Mouse (Mus musculus) adipose tissue, adult 10 weeks (tissue): ENCODE data around the gene Klhl21. TPM values are rescaled to one million over a fixed set of nuclear protein-coding genes. Genes with fewer than 3 reads are reported as not detected.

Source experiments
- polyA plus RNA-seq: library from polyadenylated mRNA; stranded (reverse); fragments of 350-450 nt; fragmentation: Illumina TruSeq; extraction: RNeasy Lipid Tissue Mini Kit (QIAGEN cat#74804); gene quantifications from one replicate; pipeline ENCODE4 v1.2.3, GENCODE M21; 2014; ENCODE audit warnings: low read depth, low replicate concordance

The Klhl21 gene
- 16.3 TPM for polyA plus RNA-seq

DNA sequence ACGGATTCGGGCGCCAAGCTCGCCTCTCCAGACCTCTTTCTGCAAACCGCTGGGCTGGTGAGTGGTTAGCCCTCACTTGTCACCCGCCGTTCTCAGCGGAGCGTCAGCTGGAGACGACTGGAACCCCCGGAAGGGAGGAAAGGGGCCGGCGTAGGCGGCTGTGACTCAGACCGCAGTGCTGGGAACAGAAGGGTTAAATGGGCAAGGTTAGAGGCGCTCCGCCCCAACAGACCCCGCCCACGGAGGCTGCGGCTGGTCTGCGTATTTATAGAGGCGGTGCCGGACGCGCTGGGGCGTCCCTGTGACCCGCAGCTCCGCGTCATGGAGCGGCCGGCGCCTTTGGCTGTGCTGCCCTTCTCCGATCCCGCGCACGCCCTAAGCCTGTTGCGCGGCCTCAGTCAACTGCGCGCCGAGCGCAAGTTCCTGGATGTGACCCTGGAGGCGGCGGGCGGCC lies at the start of gene Klhl21:
Gene Klhl21 (plus strand): TSS at position 182 of the 454 bp plus-strand sequence.

DNA sequence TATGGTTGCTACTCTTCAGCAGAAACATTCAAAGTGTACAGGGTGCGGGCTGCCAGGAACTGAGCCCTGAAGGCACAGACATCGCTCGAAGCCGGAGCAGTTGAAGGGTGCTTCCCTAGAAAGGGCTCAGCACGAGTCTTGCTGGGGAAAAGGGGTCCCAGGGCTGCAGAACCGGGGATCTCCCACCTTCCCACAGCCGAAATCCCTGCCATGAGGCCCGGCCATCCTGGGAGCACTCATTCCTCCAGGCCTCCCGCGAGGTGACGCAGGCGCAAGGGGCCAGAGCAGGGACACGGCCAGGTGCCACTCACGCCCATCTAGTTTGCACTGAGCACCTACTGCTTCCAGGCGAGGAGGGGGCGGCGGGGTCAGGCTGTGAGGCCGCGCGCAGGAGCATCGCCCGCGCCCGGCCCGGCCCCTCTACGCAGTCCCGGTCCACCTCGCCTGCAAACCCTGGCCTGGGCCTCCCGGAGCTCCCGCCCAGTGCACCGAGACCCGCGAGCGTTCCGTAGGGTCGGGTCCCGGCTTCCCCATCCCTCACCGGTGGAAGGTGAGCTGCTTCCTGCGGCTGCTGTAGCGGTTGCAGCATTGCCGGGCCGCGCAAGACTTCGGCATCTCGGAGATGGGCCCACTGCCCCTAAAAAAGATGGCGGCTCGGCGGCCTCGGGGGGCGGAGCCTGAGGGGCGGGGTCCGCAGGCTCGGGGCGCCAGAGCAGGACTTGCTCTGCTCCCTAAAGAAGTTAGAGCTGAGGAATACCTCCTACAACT lies 20.1 kb upstream of the Klhl21 start, which contains the start of gene Thap3:
Gene Thap3 (minus strand): TSS at position 656 of the 768 bp plus-strand sequence.

DNA sequence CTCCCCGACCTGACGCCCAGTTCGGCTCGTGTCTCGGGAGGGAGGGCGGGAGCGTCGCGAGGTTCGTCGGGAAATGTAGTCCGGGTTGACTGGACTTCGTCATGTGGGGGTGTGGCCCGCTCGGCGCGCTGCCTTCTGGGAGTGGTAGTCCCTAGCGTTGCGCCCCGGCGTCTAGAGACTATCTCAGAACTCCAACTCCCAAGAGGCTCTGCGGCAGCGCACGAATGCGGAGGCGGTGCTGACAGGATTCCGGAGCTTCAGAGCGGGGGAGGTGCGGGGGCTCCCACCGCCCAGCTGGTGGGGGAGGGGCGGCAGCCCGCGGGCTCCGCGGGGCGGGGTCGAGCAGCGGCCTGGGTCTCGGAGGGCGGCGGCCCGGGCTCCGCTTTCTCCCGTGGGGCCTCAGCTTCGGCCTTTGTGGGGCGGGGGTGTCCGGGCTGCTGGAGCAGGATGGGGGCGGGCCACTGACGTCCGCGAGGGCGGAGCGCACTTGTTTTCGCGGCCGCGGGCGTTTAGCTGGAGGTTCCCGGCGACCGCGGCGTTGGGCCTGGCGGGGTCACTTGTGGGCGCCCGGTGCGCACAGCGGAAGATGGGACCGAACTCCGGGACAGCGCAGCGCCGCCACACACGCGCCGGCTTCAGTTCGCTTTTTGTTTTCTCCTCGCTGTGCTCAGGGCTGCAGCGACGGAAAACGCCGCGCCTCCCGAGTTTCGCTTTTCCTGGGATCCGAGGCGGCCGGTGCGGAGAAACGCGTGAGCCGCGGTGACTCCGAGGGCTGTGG lies 12.2 kb upstream of the Klhl21 start, which contains the start of gene Phf13:
Gene Phf13 (minus strand): TSS at position 86 of the 778 bp plus-strand sequence.

DNA sequence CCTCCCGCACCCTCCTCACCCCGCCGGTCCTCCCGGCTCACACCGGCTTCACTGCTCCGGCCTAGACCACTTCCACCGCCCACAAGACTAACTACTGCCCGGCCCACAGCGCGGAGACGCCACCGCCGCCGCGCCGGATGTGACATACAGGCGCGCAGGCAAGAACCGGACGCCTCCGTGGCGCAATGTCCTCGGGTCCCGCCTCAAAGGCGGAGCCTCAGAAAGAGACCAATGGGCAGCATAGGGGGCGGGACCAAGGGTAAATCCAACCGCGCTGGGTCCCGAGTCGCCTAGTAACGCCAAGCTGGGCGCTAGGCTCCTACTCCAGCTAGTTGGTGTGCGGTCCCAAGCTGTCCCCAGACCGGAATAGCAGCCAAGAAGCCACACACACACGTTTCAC lies 18.9 kb downstream of the Klhl21 start, which contains the start of gene Zbtb48:
Gene Zbtb48 (minus strand): TSS at position 148 of the 400 bp plus-strand sequence.

DNA sequence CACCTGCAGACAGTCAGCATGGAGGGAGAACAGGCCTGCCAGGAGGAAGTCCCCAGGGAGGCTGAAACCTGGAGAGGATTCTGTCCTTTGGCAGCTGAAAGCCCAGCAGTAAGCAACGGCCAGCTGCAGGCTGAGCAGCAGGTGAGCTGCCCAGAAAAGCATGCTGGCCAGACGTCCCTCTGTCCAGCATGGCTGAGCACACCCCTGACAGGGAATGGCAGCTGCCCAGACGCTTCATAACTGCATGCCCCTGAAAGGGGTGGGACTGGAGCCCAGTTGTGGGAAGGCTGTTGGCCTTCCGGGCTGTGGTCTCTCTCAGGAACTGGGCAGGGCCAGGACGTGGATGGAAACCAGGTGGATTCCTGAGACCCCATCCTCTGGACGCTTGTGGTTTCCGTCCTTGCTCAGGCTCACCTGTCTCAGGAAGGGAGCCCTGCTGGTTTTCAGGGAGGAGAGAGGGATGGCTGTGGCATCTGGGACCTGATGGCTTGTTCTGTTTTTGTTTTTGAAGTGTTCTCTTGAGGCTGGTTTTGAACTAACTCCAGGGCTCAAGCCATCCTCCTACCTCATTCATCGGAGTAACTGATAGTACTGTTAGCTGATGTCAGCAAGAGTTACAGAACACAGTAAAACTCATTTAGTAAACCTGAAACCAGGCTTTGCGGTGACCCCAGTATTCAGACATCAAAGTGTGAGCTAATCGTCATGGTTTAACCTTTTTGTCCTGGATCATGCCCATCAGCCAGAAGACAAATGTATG lies 29.8 kb downstream of the Klhl21 start, which contains the start of gene Tas1r1:
Gene Tas1r1 (minus strand): TSS at position 344 of the 760 bp plus-strand sequence.

DNA sequence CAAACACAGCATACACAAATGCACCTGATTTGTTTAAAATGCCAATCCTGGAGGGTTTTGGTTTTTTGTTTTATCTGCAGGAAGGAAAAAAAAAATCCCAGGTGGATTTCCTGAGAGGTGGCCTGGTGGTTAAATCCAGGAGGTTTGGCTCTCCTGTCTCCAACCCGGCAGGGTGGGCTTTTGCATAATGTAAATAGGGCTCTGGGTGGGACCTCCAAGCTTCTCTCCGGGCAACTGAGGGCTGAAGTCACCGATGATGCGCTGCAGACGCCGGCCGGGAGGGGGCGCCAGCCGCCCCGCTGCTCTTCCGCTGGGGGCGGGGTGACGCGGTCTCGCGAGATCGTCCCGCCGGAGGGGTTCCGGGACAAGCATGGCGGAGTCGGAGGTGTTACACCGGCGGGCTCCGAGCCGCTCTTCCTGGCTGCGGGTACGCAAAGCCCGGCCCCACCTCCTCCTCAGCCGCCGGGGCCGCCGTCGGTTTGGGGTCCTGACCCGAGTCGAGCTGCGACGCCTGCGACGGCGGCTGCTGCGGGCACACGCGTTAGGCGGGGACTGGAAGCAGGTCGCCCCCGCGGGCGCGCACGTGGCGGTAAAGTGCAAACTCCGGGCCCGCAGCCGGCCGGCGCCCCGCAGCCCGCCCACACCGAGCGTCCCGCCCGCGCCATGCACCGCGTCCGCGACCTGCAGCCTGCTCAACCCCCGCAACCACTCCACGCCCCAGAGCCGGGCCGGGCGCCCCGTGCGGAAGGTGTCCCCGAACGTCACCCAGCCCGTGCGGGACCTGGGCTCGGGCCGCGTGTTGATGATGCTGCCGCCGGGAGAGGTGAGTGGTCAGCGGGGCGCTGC lies 30.6 kb downstream of the Klhl21 start, which contains the start of gene Nol9:
Gene Nol9 (plus strand): TSS at position 337 of the 846 bp plus-strand sequence.

Other genes with a start within 250 kb of the Klhl21 start
- gene Camta1, start 146.9 kb upstream of the Klhl21 start, polyA plus RNA-seq = 33.3 TPM
- 39.0 TPM for gene Dnajc11, start 75.1 kb upstream of the Klhl21 start, polyA plus RNA-seq
- 40.2 TPM for gene Thap3, start 19.8 kb upstream of the Klhl21 start, polyA plus RNA-seq
- 17.1 TPM for gene Phf13, start 12.5 kb upstream of the Klhl21 start, polyA plus RNA-seq
- gene Zbtb48, start 18.9 kb downstream of the Klhl21 start, polyA plus RNA-seq = 8.5 TPM
- 2.2 TPM for gene Tas1r1, start 29.8 kb downstream of the Klhl21 start, polyA plus RNA-seq
- 18.6 TPM for gene Nol9, start 30.5 kb downstream of the Klhl21 start, polyA plus RNA-seq
- 27.6 TPM for gene Plekhg5, start 63.7 kb downstream of the Klhl21 start, polyA plus RNA-seq
- gene Tnfrsf25, start 107.1 kb downstream of the Klhl21 start, polyA plus RNA-seq = 6.8 TPM
- gene Espn, start 143.6 kb downstream of the Klhl21 start, polyA plus RNA-seq = 71.0 TPM
- gene Hes2, start 150.1 kb downstream of the Klhl21 start, polyA plus RNA-seq = 0.38 TPM
- 37.1 TPM for gene Acot7, start 169.3 kb downstream of the Klhl21 start, polyA plus RNA-seq